Mouse (Mus musculus) embryonic facial prominence, embryonic 14.5 days (tissue): ENCODE measurements around the gene Fkrp. TPM values are rescaled to one million over a fixed set of nuclear protein-coding genes. Genes with fewer than 3 reads are reported as not detected.

Experiments used
- ATAC-seq: fragments of 200-750 bp; cut with Nextera tagmentation; 2 replicates; pipeline ENCODE4 v1.8.0; 2017; ENCODE audit warnings: low read depth, moderate number of reproducible peaks, moderate TSS enrichment
- DNase-seq: peaks from one replicate; pipeline ENCODE4 v3.0.0-alpha.2; 2015; ENCODE audit warnings: low spot score
- H3K27ac ChIP-seq: fragments of 300-500 bp; sonication (generic); replicated peaks from 2 replicates; pipeline ENCODE4 v1.5.1; 2014; ENCODE audit warnings: low read depth, mild to moderate bottlenecking, low read length, moderate library complexity
- H3K27me3 ChIP-seq: fragments of 300-500 bp; sonication (generic); replicated peaks from 2 replicates; pipeline ENCODE4 v1.6.1; 2014; ENCODE audit warnings: low read length; ENCODE audit not compliant: control insufficient read depth, insufficient read depth
- H3K36me3 ChIP-seq: fragments of 300-500 bp; sonication (generic); 2 replicates; pipeline ENCODE4 v1.6.1; 2014; ENCODE audit warnings: low read length, mixed read lengths; ENCODE audit not compliant: control insufficient read depth, insufficient read depth
- H3K4me1 ChIP-seq: fragments of 300-500 bp; sonication (generic); 2 replicates; pipeline ENCODE4 v1.6.1; 2014; ENCODE audit warnings: antibody characterized with exemption, low read length; ENCODE audit not compliant: control insufficient read depth, insufficient read depth
- H3K4me2 ChIP-seq: fragments of 300-500 bp; sonication (generic); 2 replicates; pipeline ENCODE4 v1.6.1; 2014; ENCODE audit warnings: low read depth, mild to moderate bottlenecking, low read length, moderate library complexity, mixed read lengths
- H3K4me3 ChIP-seq: fragments of 300-500 bp; sonication (generic); 2 replicates; pipeline ENCODE4 v1.5.1; 2014; ENCODE audit warnings: low read depth, mild to moderate bottlenecking, low read length
- H3K9ac ChIP-seq: fragments of 300-500 bp; sonication (generic); 2 replicates; pipeline ENCODE4 v1.6.1; 2014; ENCODE audit warnings: low read depth, mild to moderate bottlenecking, low read length, moderate library complexity, mixed read lengths
- H3K9me3 ChIP-seq: fragments of 300-500 bp; sonication (generic); 2 replicates; pipeline ENCODE4 v1.6.1; 2016; ENCODE audit warnings: low read length; ENCODE audit not compliant: control insufficient read depth
- WGBS: fragments of 180-500 bp; shearing (Covaris S2); extraction: QIAGEN DNeasy Blood & Tissue Kit; methylation state at CpG from one replicate; pipeline ENCODE4 v1.1.7; 2014; 5-methylcytosine and 5-hydroxymethylcytosine counted together
- polyA plus RNA-seq: library from polyadenylated mRNA; unstranded; fragments of >200 nt; fragmentation: Nextera tagmentation; extraction: Ambion mirVana; gene quantifications from 2 replicates; pipeline ENCODE4 v1.2.1, GENCODE M21; 2014

Gene Fkrp
- polyA plus RNA-seq, 1 experiment from 2014 or later, result 28.6 TPM

DNA sequence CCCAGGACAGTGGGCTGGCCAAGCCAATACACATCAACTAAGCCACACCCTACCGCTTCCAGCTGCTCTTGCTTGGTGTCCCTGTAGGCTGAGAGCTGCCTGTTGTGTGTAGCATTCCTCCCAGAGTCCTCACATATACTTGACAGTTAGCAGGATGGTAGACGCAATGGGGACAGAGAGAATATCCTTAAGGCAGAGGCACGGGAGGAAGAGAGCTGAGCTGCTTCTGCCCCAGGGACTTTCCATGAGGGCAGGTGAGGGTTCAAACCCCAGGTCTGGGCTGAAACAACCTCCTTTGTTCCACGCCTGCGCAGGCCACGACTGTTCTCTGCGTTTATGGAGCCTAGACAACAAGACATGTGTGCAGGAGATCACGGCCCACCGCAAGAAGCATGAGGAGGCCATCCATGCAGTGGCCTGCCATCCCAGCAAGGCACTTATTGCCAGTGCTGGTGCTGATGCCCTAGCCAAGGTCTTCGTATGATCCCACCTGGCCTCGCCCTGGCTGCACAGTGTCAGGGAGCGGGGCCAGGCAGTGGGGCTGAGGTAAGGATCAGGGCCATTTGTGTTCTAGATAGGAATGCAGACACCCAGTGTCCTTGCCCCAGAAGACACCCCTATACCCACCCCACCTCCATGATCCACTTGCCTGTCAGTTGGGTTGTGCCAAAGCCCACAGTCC is 23.0 kb upstream of the Fkrp start:
- Histone ChIP-seq H3K4me3 (no peak overlapping the region), H3K4me2 (no peak overlapping the region), H3K27ac (no peak overlapping the region), H3K36me3 (peaks cover 65% of the 10 kb centered on the region), H3K27me3 (no peaks in the 10 kb centered on the region), H3K4me1 (0 out of 2 replicates have a peak, but pooled peaks cover 12% of the 10 kb centered on the region), H3K9ac (no peak overlapping the region; the same call in 1 of the 2 replicates), H3K9me3 (no peaks in the 10 kb centered on the region)
- DNase-seq, result no peak
- no peak for ATAC-seq
- 96% methylated on average over 12 of the region's 12 CpGs for WGBS

DNA sequence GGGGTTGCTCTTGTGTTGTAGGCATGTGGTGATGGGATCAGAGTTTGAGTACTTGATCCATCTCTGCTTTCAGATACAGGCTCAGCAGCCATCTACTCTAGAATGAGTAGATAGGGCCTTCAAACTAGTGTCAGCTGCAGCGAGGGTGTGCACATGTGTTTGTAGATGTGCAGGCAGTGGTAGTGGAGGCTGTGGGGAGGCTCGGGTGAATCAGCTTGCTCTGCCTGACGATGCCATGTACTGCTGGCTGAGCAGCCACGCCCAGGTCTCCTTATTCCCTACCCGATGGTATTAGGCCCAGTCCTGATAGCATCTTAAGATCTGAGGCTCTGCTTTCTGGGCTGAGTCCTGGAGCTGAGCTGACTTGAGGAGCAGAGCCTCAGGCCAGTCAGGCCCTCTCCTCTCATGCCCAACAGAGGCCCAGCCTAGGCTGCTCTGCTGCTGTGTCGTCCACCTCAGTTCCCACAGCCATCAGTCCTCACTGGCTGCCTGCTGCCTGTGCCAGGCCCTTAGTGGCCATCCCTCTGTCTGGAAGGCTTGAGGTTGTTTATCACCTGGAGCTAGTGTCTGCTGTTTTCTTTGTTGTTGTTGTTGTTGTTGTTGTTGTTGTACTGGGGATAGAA is 22.4 kb upstream of the Fkrp start:
- ATAC-seq (no peak), DNase-seq (no peak)
- Histone ChIP-seq H3K9me3 (no peaks in the 10 kb centered on the region), H3K4me1 (0 out of 2 replicates have a peak, but pooled peaks cover 7% of the 10 kb centered on the region), H3K27me3 (no peaks in the 10 kb centered on the region), H3K4me2 (no peak overlapping the region), H3K9ac (no peak overlapping the region), H3K36me3 (peaks cover 72% of the 10 kb centered on the region), H3K27ac (no peak overlapping the region), H3K4me3 (no peak overlapping the region)
- 81% methylated on average over 6 of the region's 6 CpGs for WGBS

GRCm38 (mm10) chr7:16837916-16838803 is 21.6 kb upstream of the Fkrp start:
- no peak for DNase-seq
- no peak overlapping the region for H3K4me2 ChIP-seq
- H3K9ac ChIP-seq, result no peak overlapping the region
- H3K27me3 ChIP-seq, result no peaks in the 10 kb centered on the region
- peaks cover 80% of the 10 kb centered on the region for H3K36me3 ChIP-seq
- H3K4me1 ChIP-seq, result 0 out of 2 replicates have a peak, but pooled peaks cover 3% of the 10 kb centered on the region
- ATAC-seq, result no peak
- no peak overlapping the region for H3K27ac ChIP-seq
- H3K4me3 ChIP-seq, result no peak overlapping the region
- 93% methylated on average over 18 of the region's 18 CpGs for WGBS
- H3K9me3 ChIP-seq, result no peaks in the 10 kb centered on the region

- no peaks in the 10 kb centered on the region for H3K4me1 ChIP-seq
- H3K27ac ChIP-seq, result no peak overlapping the region
- ATAC-seq (no peak), DNase-seq (no peak)
- no peak overlapping the region for H3K4me2 ChIP-seq
- H3K27me3 ChIP-seq, result no peaks in the 10 kb centered on the region
- no peaks in the 10 kb centered on the region for H3K9me3 ChIP-seq
- 86% methylated on average over 9 of the region's 9 CpGs for WGBS
- peaks cover 99% of the 10 kb centered on the region for H3K36me3 ChIP-seq
- no peak overlapping the region for H3K4me3 ChIP-seq
- no peak overlapping the region for H3K9ac ChIP-seq
These were observed 13.9 kb upstream of the Fkrp start for GRCm38 (mm10) chr7:16830449-16830848.

DNA sequence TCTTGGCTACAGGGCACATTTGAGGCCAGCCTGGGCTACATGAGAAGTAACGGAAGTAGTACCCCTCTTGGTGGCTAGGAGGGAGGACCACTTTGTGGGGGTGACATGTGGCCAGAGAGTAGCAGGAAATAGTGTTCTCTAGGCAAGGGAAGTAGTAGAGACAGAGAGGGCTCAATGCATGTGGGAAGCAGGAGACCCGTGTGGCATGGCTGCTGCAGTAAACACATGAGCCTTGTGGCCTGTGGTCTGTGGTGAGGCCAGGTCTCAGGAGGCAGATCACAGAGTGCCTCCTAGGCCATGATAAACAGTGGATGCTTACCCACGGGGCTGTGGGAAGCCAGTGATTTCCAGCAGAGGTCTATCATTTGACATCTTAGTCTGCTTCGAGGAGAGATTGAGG is 10.7 kb upstream of the Fkrp start:
- peaks cover 97% of the 10 kb centered on the region for H3K36me3 ChIP-seq
- H3K4me1 ChIP-seq, result no peaks in the 10 kb centered on the region
- ATAC-seq, result no peak
- H3K4me3 ChIP-seq, result no peak overlapping the region
- H3K27me3 ChIP-seq, result no peaks in the 10 kb centered on the region
- H3K27ac ChIP-seq, result no peak overlapping the region
- no peak overlapping the region for H3K4me2 ChIP-seq
- no peak overlapping the region for H3K9ac ChIP-seq
- H3K9me3 ChIP-seq, result no peaks in the 10 kb centered on the region
- WGBS, result 74% methylated on average over 4 of the region's 4 CpGs
- DNase-seq, result no peak

GRCm38 (mm10) chr7:16826571-16826970 is 10.0 kb upstream of the Fkrp start:
- Histone ChIP-seq H3K36me3 (peaks cover 92% of the 10 kb centered on the region), H3K9ac (no peak overlapping the region), H3K4me1 (peaks cover under 1% of the 10 kb centered on the region; the same call in 1 of the 2 replicates), H3K4me2 (no peak overlapping the region), H3K27me3 (no peaks in the 10 kb centered on the region), H3K27ac (no peak overlapping the region), H3K4me3 (no peak overlapping the region), H3K9me3 (no peaks in the 10 kb centered on the region)
- DNase-seq (no peak), ATAC-seq (no peak)
- WGBS, result 64% methylated on average over 5 of the region's 5 CpGs

DNA sequence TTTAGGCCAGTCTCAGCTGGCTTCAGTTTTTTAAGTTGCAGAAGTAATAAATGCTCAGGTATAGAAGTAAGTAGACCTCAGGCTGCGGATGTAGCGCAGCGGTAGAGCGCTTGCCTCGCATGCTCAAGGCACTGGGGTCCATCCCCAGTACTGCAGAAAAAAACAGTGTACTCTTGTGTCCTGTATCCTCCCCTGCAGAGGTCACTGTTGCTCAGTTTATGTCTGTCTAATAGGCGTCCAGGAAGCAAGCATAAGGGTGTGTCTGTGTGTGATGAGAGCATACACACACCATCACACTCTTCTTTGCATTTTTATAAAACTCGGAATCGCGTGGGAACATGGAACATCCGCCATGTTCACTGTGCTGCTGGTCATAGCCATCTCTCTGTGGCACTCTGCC is 9.3 kb upstream of the Fkrp start:
- no peak overlapping the region for H3K27ac ChIP-seq
- peaks cover 84% of the 10 kb centered on the region for H3K36me3 ChIP-seq
- no peaks in the 10 kb centered on the region for H3K27me3 ChIP-seq
- H3K9ac ChIP-seq, result no peak overlapping the region
- no peak overlapping the region for H3K4me3 ChIP-seq
- 82% methylated on average over 10 of the region's 10 CpGs for WGBS
- DNase-seq (no peak), ATAC-seq (no peak)
- no peaks in the 10 kb centered on the region for H3K9me3 ChIP-seq
- no peak overlapping the region for H3K4me2 ChIP-seq
- peaks cover 3% of the 10 kb centered on the region; the same call in 1 of the 2 replicates for H3K4me1 ChIP-seq

GRCm38 (mm10) chr7:16823734-16824133 is 7.2 kb upstream of the Fkrp start:
- Histone ChIP-seq H3K9ac (no peak overlapping the region), H3K4me1 (peaks cover 20% of the 10 kb centered on the region), H3K27me3 (no peaks in the 10 kb centered on the region), H3K4me3 (no peak overlapping the region), H3K4me2 (no peak overlapping the region), H3K27ac (no peak overlapping the region), H3K36me3 (peaks cover 64% of the 10 kb centered on the region), H3K9me3 (no peaks in the 10 kb centered on the region)
- WGBS, result 73% methylated on average over 5 of the region's 5 CpGs
- DNase-seq (no peak), ATAC-seq (no peak)
